Mouse (Mus musculus) kidney, embryonic 15.5 days (tissue): ENCODE data around the gene Pex3. TPM values are rescaled to one million over a fixed set of nuclear protein-coding genes. Genes with fewer than 3 reads are reported as not detected.
A peak's percentile ranks its signal among the peaks of the same experiment; 100 is the strongest.

Experiments
- ATAC-seq: fragments of 200-750 bp; cut with Nextera tagmentation; replicated peaks from 2 replicates; pipeline ENCODE4 v1.8.0; 2017; ENCODE audit warnings: moderate TSS enrichment; ENCODE audit not compliant: low FRiP score
- H3K27ac ChIP-seq: fragments of 300-500 bp; sonication (generic); 2 replicates; pipeline ENCODE4 v1.5.1; 2015; ENCODE audit warnings: mild to moderate bottlenecking, inconsistent platforms
- H3K27me3 ChIP-seq: fragments of 300-500 bp; sonication (generic); 2 replicates; pipeline ENCODE4 v1.6.1; 2015; ENCODE audit warnings: inconsistent platforms
- H3K36me3 ChIP-seq: fragments of 300-500 bp; sonication (generic); 2 replicates; pipeline ENCODE4 v1.6.1; 2015; ENCODE audit warnings: inconsistent platforms
- H3K4me1 ChIP-seq: fragments of 300-500 bp; sonication (generic); 2 replicates; pipeline ENCODE4 v1.6.1; 2015; ENCODE audit warnings: inconsistent platforms
- H3K4me2 ChIP-seq: fragments of 300-500 bp; sonication (generic); 2 replicates; pipeline ENCODE4 v1.6.1; 2015; ENCODE audit warnings: moderate library complexity, mild to moderate bottlenecking, inconsistent platforms
- H3K4me3 ChIP-seq: fragments of 300-500 bp; sonication (generic); replicated peaks from 2 replicates; pipeline ENCODE4 v1.5.1; 2015; ENCODE audit warnings: mild to moderate bottlenecking, inconsistent platforms
- H3K9ac ChIP-seq: fragments of 300-500 bp; sonication (generic); 2 replicates; pipeline ENCODE4 v1.6.1; 2015; ENCODE audit warnings: mild to moderate bottlenecking, inconsistent platforms
- H3K9me3 ChIP-seq: fragments of 300-500 bp; sonication (generic); replicated peaks from 2 replicates; pipeline ENCODE4 v1.6.1; 2016; ENCODE audit warnings: inconsistent platforms
- WGBS: fragments of 180-500 bp; shearing (Covaris S2); methylation state at CpG from one replicate; pipeline ENCODE4 v1.1.7; 2015; ENCODE audit warnings: mixed read lengths; 5-methylcytosine and 5-hydroxymethylcytosine counted together
- polyA plus RNA-seq: library from polyadenylated mRNA; unstranded; fragments of >200 nt; fragmentation: Nextera tagmentation; extraction: Ambion mirVana; gene quantifications from 2 replicates; pipeline ENCODE4 v1.2.1, GENCODE M21; 2015

The Pex3 gene
- polyA plus RNA-seq, 1 experiment from 2014 or later: 24.8 TPM

DNA sequence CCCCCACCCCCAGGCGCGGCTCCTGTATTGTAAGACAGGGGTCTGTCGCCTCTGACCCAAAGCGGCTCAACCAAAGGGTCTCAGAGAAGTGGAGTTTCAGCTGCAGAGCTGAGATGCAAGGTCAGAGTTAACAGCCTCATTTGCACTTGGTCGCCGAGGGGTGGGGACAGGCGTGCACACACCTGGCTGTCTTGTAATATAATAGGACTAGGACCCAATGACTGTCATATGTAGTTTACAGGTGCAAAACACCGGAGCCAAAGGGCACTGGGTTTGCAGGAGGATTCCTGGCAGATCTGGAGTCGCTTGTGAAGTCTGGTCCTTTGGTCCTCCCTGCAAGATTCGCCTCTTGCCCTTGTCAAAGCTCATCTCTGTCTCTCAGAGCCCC lies 78.4 kb downstream of the Pex3 start:
- H3K4me1 ChIP-seq: peaks cover 15% of the 10 kb centered on the region
- H3K27ac ChIP-seq: peak overlapping the region; percentile 82
- H3K36me3 ChIP-seq: no peaks in the 10 kb centered on the region
- H3K9ac ChIP-seq: peak overlapping the region; percentile 83
- H3K4me2 ChIP-seq: peak overlapping the region; percentile 99
- ATAC-seq: peak; percentile 50; the same call in 1 of the 2 replicates
- WGBS: 5% methylated on average over 10 of the region's 10 CpGs
- H3K4me3 ChIP-seq: peak overlapping the region; percentile 78
- H3K9me3 ChIP-seq: no peaks in the 10 kb centered on the region
- peaks cover 30% of the 10 kb centered on the region; the same call in 1 of the 2 replicates for H3K27me3 ChIP-seq

Other genes starting within 250 kb of the Pex3 start
- 28.1 and 30.6 TPM in 2 replicates for gene Phactr2, start 78.7 kb downstream of the Pex3 start, polyA plus RNA-seq
- 81.9 and 89.7 TPM in 2 replicates for gene Fuca2, start 53.6 kb downstream of the Pex3 start, polyA plus RNA-seq
- gene Adat2, start 248 bp downstream of the Pex3 start, polyA plus RNA-seq: 4.7 and 5.4 TPM in 2 replicates